Mouse (Mus musculus): Measurements from ENCODE around the gene Eef1akmt3. TPM values are rescaled to one million over a fixed set of nuclear protein-coding genes. Genes with fewer than 3 reads are reported as not detected.
"Not testable (repeated sequence)": the region's sequence is repeated elsewhere in the genome, so short reads cannot be mapped to it uniquely, and the experiment has no call there.

The Eef1akmt3 gene
- total RNA-seq, 2 experiments from 2014 or later, result not detected

DNA sequence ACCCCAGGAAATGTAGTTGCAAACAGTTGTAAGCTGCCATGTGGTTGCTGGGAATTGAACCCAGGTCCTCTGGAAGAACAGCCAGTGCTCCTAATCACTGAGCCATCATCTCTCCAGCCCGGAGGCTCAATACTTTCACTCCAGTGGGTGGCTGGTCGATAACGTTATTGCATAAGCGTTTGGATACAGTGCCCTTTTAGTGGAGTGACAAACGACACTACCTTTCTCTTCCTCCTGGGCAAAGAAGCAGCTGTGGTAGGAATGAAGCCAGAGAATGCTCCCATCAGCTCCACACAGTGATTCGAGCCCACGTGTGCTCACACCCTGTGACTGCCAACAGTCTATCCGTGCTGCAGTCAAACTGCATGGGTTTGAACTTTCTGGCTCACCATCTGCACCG, 29.9 kb upstream of the Eef1akmt3 start:
- ATAC-seq (replicated peaks; ENCODE audit: poor library complexity), result no peak

DNA sequence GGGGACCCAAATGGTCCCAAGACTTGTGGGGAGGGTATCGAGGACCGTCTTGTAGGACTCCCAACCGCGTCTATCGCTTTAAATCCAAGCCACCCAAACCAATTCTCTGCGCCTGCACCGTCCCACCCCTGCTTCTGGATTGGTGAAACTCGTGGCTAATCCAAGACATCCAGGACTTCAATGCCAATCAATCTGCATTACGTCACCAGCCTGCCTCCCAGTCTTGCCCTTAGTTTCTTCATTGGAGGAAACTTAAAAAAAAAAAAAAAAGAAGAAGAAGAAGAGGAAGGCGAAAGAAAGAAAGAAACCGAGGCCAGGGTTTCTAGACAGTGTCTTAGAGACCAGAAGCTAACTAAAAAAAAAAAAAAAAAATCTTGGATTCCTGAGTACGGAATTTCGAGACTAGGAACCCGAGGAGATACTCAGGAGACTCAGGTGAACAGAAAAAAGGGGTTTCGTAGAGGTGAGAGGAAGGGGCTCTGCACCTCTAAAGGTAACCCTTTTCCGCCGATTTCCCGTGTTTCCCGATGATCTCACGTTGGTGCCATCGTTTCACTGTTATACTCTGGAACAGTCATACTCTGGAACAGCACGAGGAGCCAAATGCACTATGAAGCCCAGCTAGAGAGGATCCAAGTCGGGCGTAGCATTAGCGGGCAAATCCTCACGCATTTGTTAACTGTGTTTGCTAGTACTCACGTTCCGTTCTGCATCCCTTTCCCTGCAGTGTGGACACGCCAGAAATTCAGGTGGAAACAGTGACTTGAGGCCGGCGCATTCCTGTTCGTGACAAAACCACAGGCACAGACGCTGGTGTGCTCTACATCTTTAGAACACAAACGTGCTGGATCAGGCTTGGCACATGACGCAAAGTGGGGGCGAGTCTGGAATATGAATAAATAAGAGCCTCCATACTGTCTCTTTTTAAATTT, 29.1 kb upstream of the Eef1akmt3 start, which contains the start of gene Tspan31:
Gene Tspan31 (minus strand): TSS at position 75 of the 932 bp plus-strand sequence.
- ATAC-seq (replicated peaks; ENCODE audit: poor library complexity), result peak; percentile 78

DNA sequence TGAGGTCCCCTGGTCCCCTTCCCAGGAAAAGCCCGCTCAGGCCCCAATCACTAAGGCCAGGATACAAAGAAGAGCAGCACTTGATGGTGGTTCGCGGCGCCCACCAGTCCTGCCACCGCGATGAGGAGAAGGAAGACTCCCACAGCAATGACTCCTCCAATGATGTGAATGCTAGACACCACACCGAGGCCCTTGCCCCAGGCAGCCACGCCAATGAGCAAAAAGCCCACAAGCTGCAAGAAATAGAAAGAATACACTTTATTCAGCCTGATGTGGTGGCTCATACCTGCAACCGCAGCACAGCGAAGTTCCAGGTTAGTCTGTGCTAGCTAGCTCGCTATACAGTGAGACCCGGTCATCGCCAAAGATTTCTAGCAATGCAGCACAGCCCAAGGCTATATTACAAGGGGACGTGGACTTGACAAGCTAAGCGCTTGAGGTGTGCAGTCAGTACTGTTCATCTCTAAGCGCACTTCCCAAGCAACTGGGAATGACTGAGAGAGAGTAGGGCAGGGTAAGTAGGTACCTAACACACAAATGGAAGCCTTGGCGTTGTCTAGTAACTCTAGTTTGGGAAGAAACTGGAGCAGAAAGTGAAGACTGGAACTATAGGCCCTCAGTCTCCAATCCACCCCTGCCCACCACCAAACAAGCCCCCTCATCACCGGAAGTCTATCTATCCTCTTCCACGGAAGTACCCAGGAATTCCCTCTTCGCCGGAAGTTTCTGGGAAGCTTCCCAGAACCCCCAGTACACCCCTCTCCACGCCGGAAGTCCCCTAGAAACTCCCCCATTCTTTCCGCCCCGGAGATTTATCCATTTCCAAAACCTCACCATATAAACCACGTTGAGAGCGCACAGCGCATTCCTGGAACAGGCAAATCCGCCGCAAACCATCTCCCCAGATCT, 28.2 kb upstream of the Eef1akmt3 start:
- ATAC-seq (replicated peaks; ENCODE audit: poor library complexity), result peak; percentile 5

GRCm38 (mm10) chr10:127068360-127069038, 27.2 kb upstream of the Eef1akmt3 start:
- no peak; the same call in 1 of the 2 replicates for ATAC-seq (replicated peaks; ENCODE audit: poor library complexity)

GRCm38 (mm10) chr10:127066519-127067018, 25.3 kb upstream of the Eef1akmt3 start:
- ATAC-seq (replicated peaks; ENCODE audit: poor library complexity), result no peak

DNA sequence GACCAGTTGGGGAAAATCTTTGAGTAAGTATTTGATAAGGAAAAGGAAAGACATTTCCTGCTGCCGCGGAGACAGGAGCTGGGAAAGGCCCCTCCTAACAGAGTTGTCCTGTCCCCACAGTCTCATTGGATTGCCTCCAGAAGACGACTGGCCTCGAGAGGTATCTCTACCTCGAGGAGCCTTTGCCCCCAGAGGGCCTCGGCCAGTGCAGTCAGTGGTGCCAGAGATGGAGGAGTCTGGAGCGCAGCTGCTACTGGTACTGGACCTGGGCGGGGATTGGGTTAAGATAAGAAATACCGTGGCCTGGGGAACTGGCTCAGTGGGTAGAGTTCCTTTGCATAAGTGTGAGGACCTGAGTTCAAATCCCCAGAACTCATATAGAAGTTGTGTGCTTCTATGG, 24.7 kb upstream of the Eef1akmt3 start:
- no peak for ATAC-seq (replicated peaks; ENCODE audit: poor library complexity)

- peak; percentile 2 for ATAC-seq (replicated peaks; ENCODE audit: poor library complexity)
These were observed 22.9 kb upstream of the Eef1akmt3 start for GRCm38 (mm10) chr10:127063913-127064870.

- peak; percentile 70 for ATAC-seq (replicated peaks; ENCODE audit: poor library complexity)
These were observed 22.0 kb upstream of the Eef1akmt3 start, which contains the start of gene Cdk4 for GRCm38 (mm10) chr10:127063239-127063872. Cdk4 (plus strand) TSS chr10:127063534.

- ATAC-seq (replicated peaks; ENCODE audit: poor library complexity), result 0 out of 2 replicates have a peak, but pooled peaks have one; percentile 12
These were observed 21.2 kb upstream of the Eef1akmt3 start for GRCm38 (mm10) chr10:127062503-127062902.

GRCm38 (mm10) chr10:127062101-127062500, 20.8 kb upstream of the Eef1akmt3 start:
- ATAC-seq (replicated peaks; ENCODE audit: poor library complexity), result not testable (repeated sequence)

DNA sequence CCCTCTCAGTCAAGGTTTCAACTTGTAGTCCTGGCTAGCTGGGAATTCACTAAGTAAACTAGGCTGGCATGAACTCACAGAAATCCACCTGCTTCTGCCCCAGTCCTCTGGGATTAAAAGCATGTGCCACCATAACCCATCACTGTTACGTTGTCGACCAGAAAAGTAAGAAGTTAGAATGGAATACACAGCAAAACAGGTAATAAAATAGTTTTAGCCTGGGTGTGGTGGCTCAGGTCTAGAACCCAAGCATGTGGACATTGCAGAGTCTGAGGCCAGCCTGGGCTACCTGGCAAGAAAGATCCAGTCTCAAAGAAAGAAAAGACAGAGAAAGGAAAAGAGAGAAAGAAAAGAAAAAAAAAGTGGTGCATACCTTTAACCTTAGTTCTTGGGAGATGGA, 20.2 kb upstream of the Eef1akmt3 start:
- ATAC-seq (replicated peaks; ENCODE audit: poor library complexity), result no peak

DNA sequence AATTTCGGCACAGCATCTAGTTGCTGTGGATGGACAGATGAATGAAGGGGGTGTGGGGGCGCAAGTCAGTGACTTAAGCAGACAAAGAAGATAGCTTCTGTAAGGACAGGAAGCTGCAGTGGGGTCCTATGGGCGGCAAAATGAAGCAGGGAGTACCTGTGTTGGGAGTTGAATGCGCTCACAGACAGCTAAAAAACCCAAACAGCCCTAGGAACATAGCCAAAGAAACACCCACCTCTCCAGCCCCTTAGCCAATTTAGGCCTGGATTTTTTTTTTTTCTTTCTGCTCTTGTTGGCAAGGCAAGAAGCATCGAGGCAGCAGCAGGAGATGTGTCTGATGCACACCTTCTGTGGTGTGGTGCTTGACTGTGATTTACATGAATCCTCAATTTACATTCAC, 19.8 kb upstream of the Eef1akmt3 start:
- ATAC-seq (replicated peaks; ENCODE audit: poor library complexity), result no peak

GRCm38 (mm10) chr10:127059968-127060916, 18.9 kb upstream of the Eef1akmt3 start, which contains the start of gene March9:
March9 (minus strand) TSS chr10:127060184.
- 0 out of 2 replicates have a peak, but pooled peaks have one; percentile 9 for ATAC-seq (replicated peaks; ENCODE audit: poor library complexity)

- no peak for ATAC-seq (replicated peaks; ENCODE audit: poor library complexity)
These were observed 18.1 kb upstream of the Eef1akmt3 start for GRCm38 (mm10) chr10:127059174-127059967.

DNA sequence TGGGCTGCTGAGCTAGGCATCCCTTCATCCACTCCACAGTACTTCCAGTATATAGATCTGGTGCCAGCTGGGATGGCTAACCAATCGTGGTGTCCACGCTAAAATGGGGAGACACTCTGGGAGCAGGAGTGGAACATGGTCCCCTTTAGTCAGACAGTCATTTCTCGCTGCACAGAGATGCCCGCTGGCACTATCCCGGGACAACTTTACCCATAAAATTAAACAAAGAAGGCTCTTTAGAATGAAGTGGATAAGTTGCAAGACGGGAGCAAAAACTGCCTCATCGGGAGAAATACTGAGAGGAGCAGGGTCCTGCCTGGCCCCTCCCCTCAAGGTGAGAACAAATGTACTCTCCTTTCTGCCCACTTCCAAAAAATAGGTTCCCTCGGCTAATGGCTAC, 17.4 kb upstream of the Eef1akmt3 start:
- ATAC-seq (replicated peaks; ENCODE audit: poor library complexity), result no peak

DNA sequence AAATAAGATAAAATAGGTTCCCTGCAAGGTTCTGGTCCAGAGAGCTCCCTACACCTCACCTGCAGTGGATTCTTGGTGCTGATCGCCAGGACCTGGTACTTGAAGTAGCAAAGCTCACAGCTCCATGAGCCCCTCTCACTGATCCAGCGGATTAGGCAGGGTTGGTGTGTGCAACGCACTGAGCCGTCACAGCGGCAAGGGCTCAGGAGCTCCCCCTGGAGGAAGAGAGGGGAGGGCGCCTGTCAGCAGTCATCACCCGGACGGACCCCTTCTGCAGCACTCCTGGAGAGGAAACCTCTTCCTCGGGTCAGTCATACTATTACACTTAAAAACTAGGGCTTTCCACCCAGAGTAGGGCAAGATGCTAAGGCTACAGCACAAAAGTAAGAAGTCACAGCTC, 16.8 kb upstream of the Eef1akmt3 start:
- peak; percentile 85 for ATAC-seq (replicated peaks; ENCODE audit: poor library complexity)

GRCm38 (mm10) chr10:127056490-127056889, 15.2 kb upstream of the Eef1akmt3 start:
- no peak for ATAC-seq (replicated peaks; ENCODE audit: poor library complexity)
